Mouse (Mus musculus): ENCODE data around the gene Ttc33.

Gene Ttc33

DNA sequence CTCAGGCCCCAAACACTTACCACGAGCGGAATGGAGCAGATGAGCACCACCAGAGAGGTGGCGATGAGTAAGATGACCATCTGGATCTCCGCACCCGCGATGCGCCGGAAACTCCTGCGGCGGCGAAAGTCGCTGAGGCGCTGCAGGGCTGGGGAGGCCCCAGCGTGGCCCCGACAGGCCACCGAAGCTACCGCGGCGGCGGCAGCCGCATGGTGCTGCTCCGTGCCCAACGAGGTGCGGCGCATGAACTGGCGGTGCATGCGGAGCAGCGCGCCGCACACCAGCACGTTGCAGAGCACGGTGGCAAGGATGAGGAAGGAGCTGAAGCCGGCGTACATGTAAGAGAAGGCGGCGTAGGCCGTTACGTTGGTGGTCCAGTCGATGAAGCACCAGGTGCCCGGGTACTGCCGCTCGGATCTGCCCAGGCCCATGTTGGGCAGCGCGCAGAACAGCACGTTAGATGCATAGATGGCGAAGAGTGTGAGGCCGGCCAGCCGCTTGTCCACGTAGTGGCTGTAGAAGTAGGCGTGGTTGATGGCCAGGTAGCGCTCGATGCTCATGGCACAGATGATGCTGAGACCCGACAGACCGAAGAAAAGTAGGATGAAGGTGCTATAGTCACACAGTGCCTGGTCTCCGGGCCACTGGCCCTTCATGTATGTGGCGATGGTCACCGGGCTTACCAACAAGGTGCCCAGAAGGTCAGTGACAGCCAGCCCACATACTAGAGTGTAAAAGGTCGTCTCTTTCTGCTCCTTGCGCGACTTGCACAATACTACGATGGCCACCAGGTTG, 57.1 kb downstream of the Ttc33 start:
- DNase-seq (ENCODE audit: low read depth), result no peak

DNA sequence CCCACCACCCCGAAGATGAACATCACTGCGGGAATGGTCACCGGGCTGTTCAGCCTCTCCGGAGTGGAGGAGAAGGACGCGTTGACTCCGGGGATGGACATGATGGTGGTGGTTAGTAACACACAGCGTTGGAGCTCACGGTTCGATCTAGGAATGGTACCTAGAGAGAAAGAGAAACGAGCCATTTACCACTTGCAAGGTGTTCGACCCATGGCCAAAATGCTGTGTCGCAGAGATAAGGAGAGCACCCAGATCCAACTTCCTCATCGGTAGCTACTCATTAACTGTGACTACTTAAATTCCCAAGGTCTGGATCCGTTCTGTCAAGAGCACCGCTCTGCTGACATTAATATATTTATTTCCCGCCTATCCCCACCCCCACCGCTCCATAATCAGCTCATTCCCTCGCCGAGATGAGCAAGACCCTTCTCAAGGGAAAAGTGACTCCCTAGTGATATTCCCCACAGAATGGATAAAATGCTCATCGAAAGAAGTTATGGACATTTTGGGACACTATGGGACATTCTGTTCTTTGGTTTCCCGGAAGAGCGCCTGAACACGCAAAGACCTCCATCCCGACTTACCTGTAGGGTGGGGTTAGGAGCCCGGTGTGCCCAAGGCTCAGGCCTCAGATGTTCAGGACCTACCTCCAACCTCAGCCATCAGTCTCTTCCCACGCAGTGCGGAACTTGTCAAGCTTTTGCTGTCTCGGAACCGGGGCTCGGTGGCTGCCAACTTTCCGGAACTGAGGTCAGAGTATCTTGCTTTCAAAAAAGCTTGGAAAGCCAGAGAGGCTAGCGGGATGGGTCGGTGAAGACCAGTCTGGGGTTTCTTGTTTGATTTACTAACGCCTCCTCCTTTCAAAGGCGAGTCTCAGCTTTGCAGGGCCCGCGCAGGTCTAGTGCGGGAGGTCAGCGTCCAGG, 58.0 kb downstream of the Ttc33 start:
- DNase-seq (ENCODE audit: low read depth), result no peak

DNA sequence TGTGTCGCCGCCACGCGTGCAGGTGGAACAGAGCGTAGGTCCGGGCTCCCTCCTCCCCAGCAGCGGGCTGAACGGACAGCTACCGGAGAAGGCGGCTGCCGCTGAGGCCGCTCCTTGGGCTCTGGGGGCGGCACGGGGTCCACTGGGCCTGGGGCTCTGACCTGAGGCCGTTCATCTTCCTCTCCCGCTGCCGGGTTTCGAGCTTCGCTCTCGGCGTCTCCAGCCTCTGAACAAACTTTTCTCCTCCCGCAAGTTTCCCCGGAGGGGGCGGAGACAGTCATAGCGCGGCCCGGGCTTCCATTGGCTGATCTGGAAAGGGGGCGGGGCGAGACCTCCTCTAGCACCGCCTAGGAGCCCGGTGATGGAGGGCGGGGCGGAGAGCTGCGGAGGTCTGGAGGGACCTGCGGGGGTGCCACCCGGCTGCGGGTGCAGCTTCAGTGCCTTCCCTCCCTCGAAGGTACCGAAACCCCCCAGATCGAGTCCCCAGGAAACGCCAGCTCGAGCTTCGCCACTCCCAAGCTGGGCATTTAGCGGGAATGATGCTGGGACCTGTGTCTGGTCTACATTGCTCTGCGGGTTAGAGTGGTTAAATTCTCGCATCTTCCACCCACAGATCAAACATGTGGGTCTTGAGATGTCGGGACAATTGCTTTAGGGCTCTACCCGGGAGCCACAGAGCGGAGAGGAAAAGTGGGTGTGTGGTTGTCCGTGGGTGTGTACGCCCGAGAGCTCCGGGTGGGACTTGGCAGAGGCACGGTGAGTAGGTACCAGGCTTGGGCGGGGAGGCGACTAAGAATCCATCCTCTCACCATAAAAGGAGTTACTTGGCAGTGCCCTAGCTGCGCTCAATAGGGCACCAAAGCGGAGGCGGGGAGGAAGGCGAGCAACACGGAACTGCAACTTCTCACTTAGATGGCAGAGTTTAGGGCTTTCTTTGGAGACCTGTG, 58.9 kb downstream of the Ttc33 start, which contains the start of gene Ptger4:
TSS of gene Ptger4 (minus strand) at position 229 of the 947 bp plus-strand sequence.
- DNase-seq (ENCODE audit: low read depth), result peak; percentile 60

DNA sequence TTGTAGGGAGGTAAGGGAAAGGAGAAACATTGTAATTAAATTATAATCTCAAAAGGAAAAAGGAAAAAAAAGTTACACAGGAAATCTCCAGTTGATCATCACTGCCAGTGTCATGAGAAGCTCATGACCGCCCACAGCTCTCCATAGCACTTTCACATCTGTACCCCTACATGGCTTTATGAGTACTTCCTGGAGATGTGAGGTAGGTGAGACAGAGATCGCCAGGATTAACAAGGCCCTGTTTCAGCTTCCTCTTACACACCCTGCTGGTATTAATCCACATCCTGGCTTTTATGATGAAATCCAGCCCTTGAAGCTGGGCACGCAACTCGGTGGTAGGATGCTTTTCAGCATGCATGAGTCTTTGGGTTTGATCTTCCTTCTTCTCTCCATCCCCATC, 64.9 kb downstream of the Ttc33 start:
- DNase-seq (ENCODE audit: low read depth), result no peak

DNA sequence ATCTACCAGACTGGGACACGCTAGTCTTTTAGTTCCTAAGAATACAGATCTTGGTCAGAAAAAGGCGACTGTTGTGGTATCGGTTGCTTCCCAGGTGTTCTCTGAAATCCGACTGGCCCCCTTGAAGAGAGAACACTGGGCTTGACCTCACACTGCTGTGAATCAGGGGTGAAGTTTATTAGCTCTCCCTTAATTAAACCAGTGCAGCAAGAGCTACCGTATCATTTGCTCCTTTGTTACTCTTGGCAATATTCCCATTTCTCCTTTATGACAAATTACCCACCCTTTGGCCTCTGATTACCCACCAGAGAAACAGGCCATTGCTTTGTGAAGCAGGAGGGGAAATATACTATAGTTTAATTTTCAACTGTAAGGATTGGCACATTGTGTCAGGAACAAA, 74.9 kb downstream of the Ttc33 start:
- no peak for DNase-seq (ENCODE audit: low read depth)

DNA sequence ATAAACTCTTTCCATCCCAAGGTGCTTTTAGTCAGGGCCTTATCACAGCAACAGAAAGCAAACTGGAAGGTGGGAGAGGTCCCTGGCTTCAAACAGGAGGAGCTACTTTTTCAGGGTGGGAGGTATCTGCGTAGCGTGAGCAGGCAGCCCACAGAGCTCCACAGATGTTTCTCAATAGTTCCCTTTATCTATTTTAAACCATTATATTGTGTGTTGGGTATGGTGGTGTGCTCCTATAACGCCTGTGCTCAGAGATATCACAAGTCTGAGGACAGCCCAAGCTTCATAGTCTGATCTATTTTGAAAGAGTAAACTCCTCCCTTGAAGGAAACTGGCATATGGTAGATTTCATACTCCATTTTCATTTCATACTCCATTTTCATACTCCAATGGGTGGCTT, 75.7 kb downstream of the Ttc33 start:
- DNase-seq (ENCODE audit: low read depth), result no peak

DNA sequence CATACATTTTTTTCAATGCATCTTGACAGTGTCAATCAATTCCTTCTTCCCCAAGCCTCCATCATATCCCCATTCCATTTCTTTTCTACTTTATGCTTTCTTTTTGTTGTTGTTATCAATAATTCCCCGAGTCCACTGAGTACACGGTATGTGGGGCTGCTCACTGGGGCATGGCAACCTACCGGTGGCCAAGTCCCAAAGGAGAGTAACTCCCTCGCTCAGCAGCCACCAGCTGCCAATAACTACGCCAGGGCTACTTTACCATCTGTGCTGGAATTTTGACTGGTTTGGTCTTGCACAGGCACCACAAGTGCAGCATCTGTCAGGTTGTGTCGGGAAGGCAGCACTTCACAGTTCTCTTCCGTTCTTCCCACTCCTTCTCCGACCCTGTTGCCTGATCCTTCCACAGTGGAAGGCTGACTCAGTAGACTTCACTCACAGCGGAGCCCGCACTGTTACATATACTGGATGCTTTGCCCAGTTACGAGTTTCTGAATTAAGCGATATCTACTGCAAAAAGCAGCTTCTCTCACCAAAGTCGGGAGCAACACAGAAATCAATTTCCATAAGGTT, 76.9 kb downstream of the Ttc33 start:
- no peak for DNase-seq (ENCODE audit: low read depth)

DNA sequence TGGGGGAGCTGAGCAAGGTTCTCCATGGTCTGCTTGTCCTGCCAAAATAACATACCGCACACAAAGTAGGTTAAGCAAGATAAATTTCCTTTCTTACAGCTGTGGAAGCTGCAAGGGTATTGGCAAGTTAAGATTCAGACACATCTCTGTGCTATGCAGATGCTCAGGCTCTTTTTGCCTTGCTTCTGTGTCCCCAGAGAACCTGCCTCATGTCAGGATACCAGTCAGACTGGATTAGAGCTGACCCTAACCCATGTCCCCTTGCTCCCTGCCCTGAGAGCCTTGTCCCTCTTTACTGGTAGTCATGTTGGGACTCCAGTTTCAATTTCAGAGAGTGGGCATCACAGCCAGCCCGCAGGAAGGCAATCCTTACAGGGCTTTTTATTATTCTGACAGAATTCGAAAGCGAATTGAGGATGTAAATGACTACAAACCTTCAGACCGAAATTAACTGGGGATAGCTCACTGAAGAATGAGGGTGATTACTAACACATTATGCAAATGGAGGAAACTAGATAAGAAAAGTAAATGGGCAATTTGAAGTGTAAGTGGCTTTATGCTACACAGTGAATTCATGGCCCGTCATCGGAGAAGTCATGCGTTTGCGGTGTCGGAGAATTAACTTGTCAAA, 77.7 kb downstream of the Ttc33 start:
- DNase-seq (ENCODE audit: low read depth), result no peak

DNA sequence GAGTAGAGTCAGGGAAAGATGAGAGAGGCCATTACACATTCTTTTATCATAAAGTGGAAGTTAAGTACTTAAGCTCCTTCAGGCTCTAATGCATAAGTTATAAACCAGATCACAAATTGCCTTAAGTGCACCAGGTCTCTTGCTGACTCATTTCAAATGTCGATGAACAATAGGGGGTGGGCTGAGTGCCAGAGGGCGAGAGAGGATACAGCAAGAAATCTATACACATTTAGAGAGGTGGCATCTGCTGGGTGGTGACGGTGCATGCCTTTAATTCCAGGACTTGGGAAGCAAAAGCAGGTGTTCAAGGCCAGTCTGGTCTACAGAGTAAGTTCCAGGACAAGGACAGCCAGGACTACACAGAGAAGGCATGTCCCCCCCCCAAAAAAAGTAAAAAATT, 80.8 kb downstream of the Ttc33 start:
- DNase-seq (ENCODE audit: low read depth), result no peak

Measured in fibroblast of lung, adult 2 months (primary cell).